Mouse (Mus musculus) liver, embryonic 16.5 days (tissue): ENCODE measurements around the gene Ak3. TPM values are rescaled to one million over a fixed set of nuclear protein-coding genes. Genes with fewer than 3 reads are reported as not detected.

Source experiments
- ATAC-seq: fragments of 200-750 bp; cut with Nextera tagmentation; 2 replicates; pipeline ENCODE4 v1.8.0; 2017; ENCODE audit warnings: low read depth, mild to moderate bottlenecking, moderate number of reproducible peaks, moderate library complexity
- H3K27ac ChIP-seq: fragments of 300-500 bp; sonication (generic); 2 replicates; pipeline ENCODE4 v1.5.1; 2014; ENCODE audit warnings: mild to moderate bottlenecking, low read length
- H3K27me3 ChIP-seq: fragments of 300-500 bp; sonication (generic); 2 replicates; pipeline ENCODE4 v1.6.1; 2014; ENCODE audit warnings: low read depth, low read length, mixed read lengths; ENCODE audit not compliant: control insufficient read depth, insufficient read depth
- H3K36me3 ChIP-seq: fragments of 300-500 bp; sonication (generic); 2 replicates; pipeline ENCODE4 v1.6.1; 2014; ENCODE audit warnings: mild to moderate bottlenecking; ENCODE audit not compliant: control insufficient read depth, insufficient read depth
- H3K4me1 ChIP-seq: fragments of 300-500 bp; sonication (generic); 2 replicates; pipeline ENCODE4 v1.6.1; 2014; ENCODE audit warnings: low read depth, low read length, mixed read lengths; ENCODE audit not compliant: control insufficient read depth
- H3K4me2 ChIP-seq: fragments of 300-500 bp; sonication (generic); 2 replicates; pipeline ENCODE4 v1.6.1; 2014; ENCODE audit warnings: low read depth, low read length, mixed read lengths
- H3K4me3 ChIP-seq: fragments of 300-500 bp; sonication (generic); 2 replicates; pipeline ENCODE4 v1.5.1; 2014; ENCODE audit warnings: low read depth, mild to moderate bottlenecking, low read length
- H3K9ac ChIP-seq: fragments of 300-500 bp; sonication (generic); 2 replicates; pipeline ENCODE4 v1.6.1; 2014; ENCODE audit warnings: low read depth, low read length
- H3K9me3 ChIP-seq: fragments of 300-500 bp; sonication (generic); replicated peaks from 2 replicates; pipeline ENCODE4 v1.6.1; 2016; ENCODE audit warnings: low read length; ENCODE audit not compliant: control insufficient read depth
- WGBS: fragments of 180-500 bp; shearing (Covaris S2); extraction: QIAGEN DNeasy Blood & Tissue Kit; methylation state at CpG from one replicate; pipeline ENCODE4 v1.1.7; 2014; ENCODE audit not compliant: insufficient replicate concordance; 5-methylcytosine and 5-hydroxymethylcytosine counted together
- polyA plus RNA-seq: library from polyadenylated mRNA; unstranded; fragments of >200 nt; fragmentation: Nextera tagmentation; extraction: Ambion mirVana; gene quantifications from 2 replicates; pipeline ENCODE4 v1.2.1, GENCODE M21; 2015

Gene Ak3
- polyA plus RNA-seq, 1 experiment from 2014 or later = 47.7 TPM

- no peak overlapping the region for H3K4me2 ChIP-seq
- H3K9ac ChIP-seq = 0 out of 2 replicates have a peak overlapping the region, but pooled peaks have one; percentile 1
- H3K36me3 ChIP-seq = no peaks in the 10 kb centered on the region
- ATAC-seq = no peak
- no peaks in the 10 kb centered on the region for H3K27me3 ChIP-seq
- no peaks in the 10 kb centered on the region for H3K9me3 ChIP-seq
- H3K4me1 ChIP-seq = peaks cover 31% of the 10 kb centered on the region
- H3K4me3 ChIP-seq = no peak overlapping the region
- H3K27ac ChIP-seq = peak overlapping the region; percentile 11
- WGBS = 71% methylated on average over 5 of the region's 5 CpGs
Observed at GRCm38 (mm10) chr19:29063009-29063408, 15.2 kb upstream of the Ak3 start.

- Histone ChIP-seq H3K4me1 (peaks cover 15% of the 10 kb centered on the region), H3K36me3 (no peaks in the 10 kb centered on the region), H3K27ac (no peak overlapping the region), H3K9ac (no peak overlapping the region), H3K4me3 (no peak overlapping the region), H3K27me3 (no peaks in the 10 kb centered on the region), H3K9me3 (no peaks in the 10 kb centered on the region), H3K4me2 (no peak overlapping the region)
- WGBS = 72% methylated on average over 6 of the region's 6 CpGs
- ATAC-seq = no peak
Observed at GRCm38 (mm10) chr19:29060299-29060698, 12.5 kb upstream of the Ak3 start.

GRCm38 (mm10) chr19:29059688-29060087, 11.9 kb upstream of the Ak3 start:
- H3K36me3 ChIP-seq = no peaks in the 10 kb centered on the region
- WGBS = 76% methylated on average over 2 of the region's 2 CpGs
- no peaks in the 10 kb centered on the region for H3K27me3 ChIP-seq
- no peak overlapping the region for H3K9ac ChIP-seq
- no peak overlapping the region for H3K4me3 ChIP-seq
- no peak overlapping the region for H3K27ac ChIP-seq
- peaks cover 12% of the 10 kb centered on the region for H3K4me1 ChIP-seq
- H3K4me2 ChIP-seq = no peak overlapping the region
- ATAC-seq = no peak
- H3K9me3 ChIP-seq = no peaks in the 10 kb centered on the region

GRCm38 (mm10) chr19:29058741-29059140, 11.0 kb upstream of the Ak3 start:
- H3K4me2 ChIP-seq = no peak overlapping the region
- no peaks in the 10 kb centered on the region for H3K36me3 ChIP-seq
- H3K4me3 ChIP-seq = no peak overlapping the region
- no peak for ATAC-seq
- H3K4me1 ChIP-seq = peaks cover 9% of the 10 kb centered on the region
- WGBS = 40% methylated on average over 5 of the region's 5 CpGs
- H3K9me3 ChIP-seq = no peaks in the 10 kb centered on the region
- H3K27ac ChIP-seq = no peak overlapping the region
- H3K9ac ChIP-seq = no peak overlapping the region
- no peaks in the 10 kb centered on the region for H3K27me3 ChIP-seq

- Histone ChIP-seq H3K9ac (no peak overlapping the region), H3K4me1 (peaks cover 4% of the 10 kb centered on the region), H3K4me3 (no peak overlapping the region), H3K27ac (no peak overlapping the region), H3K4me2 (no peak overlapping the region), H3K36me3 (no peaks in the 10 kb centered on the region), H3K27me3 (no peaks in the 10 kb centered on the region), H3K9me3 (no peaks in the 10 kb centered on the region)
- 69% methylated on average over 4 of the region's 4 CpGs for WGBS
- ATAC-seq = no peak
Observed at GRCm38 (mm10) chr19:29055469-29055868, 7.7 kb upstream of the Ak3 start.

- Histone ChIP-seq H3K4me2 (no peak overlapping the region), H3K9me3 (no peaks in the 10 kb centered on the region), H3K9ac (no peak overlapping the region), H3K4me3 (no peak overlapping the region), H3K27me3 (no peaks in the 10 kb centered on the region), H3K27ac (no peak overlapping the region), H3K4me1 (peaks cover 4% of the 10 kb centered on the region), H3K36me3 (no peaks in the 10 kb centered on the region)
- ATAC-seq = no peak
- WGBS = 66% methylated on average over 6 of the region's 6 CpGs
Observed at GRCm38 (mm10) chr19:29054594-29054993, 6.8 kb upstream of the Ak3 start.

GRCm38 (mm10) chr19:29052786-29053185, 5.0 kb upstream of the Ak3 start:
- no peak for ATAC-seq
- no peaks in the 10 kb centered on the region for H3K27me3 ChIP-seq
- H3K9me3 ChIP-seq = no peaks in the 10 kb centered on the region
- H3K4me2 ChIP-seq = no peak overlapping the region
- peaks cover 16% of the 10 kb centered on the region for H3K4me1 ChIP-seq
- no peak overlapping the region for H3K9ac ChIP-seq
- H3K36me3 ChIP-seq = no peaks in the 10 kb centered on the region
- no peak overlapping the region for H3K27ac ChIP-seq
- no peak overlapping the region for H3K4me3 ChIP-seq
- WGBS = 46% methylated on average over 12 of the region's 12 CpGs

- 63% methylated on average over 9 of the region's 9 CpGs for WGBS
- H3K27ac ChIP-seq = no peak overlapping the region
- no peak for ATAC-seq
Observed at GRCm38 (mm10) chr19:29050186-29050980, 2.6 kb upstream of the Ak3 start.

GRCm38 (mm10) chr19:29049401-29050075, 1.8 kb upstream of the Ak3 start:
- H3K4me3 ChIP-seq = no peak overlapping the region
- no peaks in the 10 kb centered on the region for H3K36me3 ChIP-seq
- WGBS = 61% methylated on average over 12 of the region's 12 CpGs
- ATAC-seq = no peak
- H3K4me1 ChIP-seq = peaks cover 22% of the 10 kb centered on the region
- no peaks in the 10 kb centered on the region for H3K9me3 ChIP-seq
- H3K9ac ChIP-seq = no peak overlapping the region
- H3K27me3 ChIP-seq = no peaks in the 10 kb centered on the region
- 0 out of 2 replicates have a peak overlapping the region, but pooled peaks have one; percentile 42 for H3K27ac ChIP-seq
- H3K4me2 ChIP-seq = no peak overlapping the region

More at GRCm38 (mm10) chr19:29050186-29050980, 2.6 kb upstream of the Ak3 start:
- no peaks in the 10 kb centered on the region for H3K36me3 ChIP-seq
- no peak overlapping the region for H3K4me3 ChIP-seq
- no peak overlapping the region for H3K9ac ChIP-seq
- peaks cover 20% of the 10 kb centered on the region for H3K4me1 ChIP-seq
- H3K9me3 ChIP-seq = no peaks in the 10 kb centered on the region
- H3K27me3 ChIP-seq = no peaks in the 10 kb centered on the region
- no peak overlapping the region for H3K4me2 ChIP-seq
